Mouse (Mus musculus): ENCODE data around the gene Flii. TPM values are rescaled to one million over a fixed set of nuclear protein-coding genes. Genes with fewer than 3 reads are reported as not detected.

Flii gene
- polyA plus RNA-seq, 1 experiment from 2014 or later, result 75.1 TPM

DNA sequence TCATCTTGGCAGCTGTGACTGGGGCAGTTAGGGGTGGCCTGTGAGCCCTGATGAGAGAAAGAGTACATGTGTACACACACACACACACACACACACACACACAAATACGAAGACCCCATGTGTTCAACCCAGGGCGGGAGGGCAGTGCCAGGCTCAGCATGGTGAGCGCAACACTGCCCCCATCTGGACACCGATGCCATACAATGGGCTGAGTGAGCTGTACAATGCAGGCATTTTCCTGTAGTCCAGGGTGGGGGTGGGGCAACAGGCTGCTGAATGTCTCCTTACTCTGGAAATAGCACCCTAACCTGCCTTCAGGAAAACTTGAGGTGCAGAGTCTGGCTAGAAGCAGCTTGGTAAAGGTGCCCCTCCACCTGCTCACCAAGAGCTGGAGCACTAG, 23.9 kb downstream of the Flii start:
- Histone ChIP-seq H3K4me1 (ENCODE audit: control insufficient read depth, insufficient read depth, low read length) (peaks cover 22% of the 10 kb centered on the region), H3K9me3 (ENCODE audit: control insufficient read depth, low read length) (no peaks in the 10 kb centered on the region), H3K36me3 (ENCODE audit: control insufficient read depth, insufficient read depth, low read length) (peaks cover 22% of the 10 kb centered on the region), H3K4me2 (ENCODE audit: low read depth) (no peak overlapping the region), H3K4me3 (ENCODE audit: low read depth, low read length) (no peak overlapping the region), H3K27ac (ENCODE audit: low read depth, low read length) (no peak overlapping the region), H3K27me3 (ENCODE audit: control insufficient read depth, insufficient read depth, low read length) (no peaks in the 10 kb centered on the region), H3K9ac (ENCODE audit: low read length) (no peak overlapping the region)
- ATAC-seq (ENCODE audit: insufficient read depth, low FRiP score, low TSS enrichment) (no peak), DNase-seq (ENCODE audit: low spot score) (peak; percentile 84)
- WGBS, result 37% methylated on average over 4 of the region's 4 CpGs

DNA sequence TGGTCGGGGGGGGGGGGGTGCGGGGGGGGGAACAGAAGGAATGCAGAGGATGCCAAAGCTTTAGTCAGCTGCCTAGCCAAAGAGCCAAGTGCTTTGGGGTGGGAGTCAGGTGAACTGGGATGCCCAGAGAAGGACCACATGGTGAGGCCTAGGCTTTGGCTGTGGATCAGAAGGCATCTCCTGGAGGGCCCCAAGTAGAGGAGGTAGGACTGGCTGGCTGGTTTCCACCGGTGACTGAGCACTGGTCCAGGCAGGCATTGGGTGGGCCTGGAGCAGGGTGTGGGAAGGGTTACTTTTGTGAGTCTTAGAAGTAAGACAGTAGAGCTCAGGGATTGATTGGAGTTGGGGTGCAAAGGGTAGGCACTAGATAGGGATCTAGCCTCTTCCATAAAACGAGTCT, 25.5 kb downstream of the Flii start:
- Histone ChIP-seq H3K36me3 (ENCODE audit: control insufficient read depth, insufficient read depth, low read length) (peaks cover 11% of the 10 kb centered on the region), H3K4me1 (ENCODE audit: control insufficient read depth, insufficient read depth, low read length) (peaks cover 22% of the 10 kb centered on the region), H3K4me3 (ENCODE audit: low read depth, low read length) (no peak overlapping the region), H3K9me3 (ENCODE audit: control insufficient read depth, low read length) (no peaks in the 10 kb centered on the region), H3K9ac (ENCODE audit: low read length) (no peak overlapping the region), H3K27me3 (ENCODE audit: control insufficient read depth, insufficient read depth, low read length) (no peaks in the 10 kb centered on the region), H3K27ac (ENCODE audit: low read depth, low read length) (no peak overlapping the region), H3K4me2 (ENCODE audit: low read depth) (no peak overlapping the region)
- ATAC-seq (ENCODE audit: insufficient read depth, low FRiP score, low TSS enrichment) (no peak), DNase-seq (ENCODE audit: low spot score) (no peak)
- 92% methylated on average over 4 of the region's 4 CpGs for WGBS

DNA sequence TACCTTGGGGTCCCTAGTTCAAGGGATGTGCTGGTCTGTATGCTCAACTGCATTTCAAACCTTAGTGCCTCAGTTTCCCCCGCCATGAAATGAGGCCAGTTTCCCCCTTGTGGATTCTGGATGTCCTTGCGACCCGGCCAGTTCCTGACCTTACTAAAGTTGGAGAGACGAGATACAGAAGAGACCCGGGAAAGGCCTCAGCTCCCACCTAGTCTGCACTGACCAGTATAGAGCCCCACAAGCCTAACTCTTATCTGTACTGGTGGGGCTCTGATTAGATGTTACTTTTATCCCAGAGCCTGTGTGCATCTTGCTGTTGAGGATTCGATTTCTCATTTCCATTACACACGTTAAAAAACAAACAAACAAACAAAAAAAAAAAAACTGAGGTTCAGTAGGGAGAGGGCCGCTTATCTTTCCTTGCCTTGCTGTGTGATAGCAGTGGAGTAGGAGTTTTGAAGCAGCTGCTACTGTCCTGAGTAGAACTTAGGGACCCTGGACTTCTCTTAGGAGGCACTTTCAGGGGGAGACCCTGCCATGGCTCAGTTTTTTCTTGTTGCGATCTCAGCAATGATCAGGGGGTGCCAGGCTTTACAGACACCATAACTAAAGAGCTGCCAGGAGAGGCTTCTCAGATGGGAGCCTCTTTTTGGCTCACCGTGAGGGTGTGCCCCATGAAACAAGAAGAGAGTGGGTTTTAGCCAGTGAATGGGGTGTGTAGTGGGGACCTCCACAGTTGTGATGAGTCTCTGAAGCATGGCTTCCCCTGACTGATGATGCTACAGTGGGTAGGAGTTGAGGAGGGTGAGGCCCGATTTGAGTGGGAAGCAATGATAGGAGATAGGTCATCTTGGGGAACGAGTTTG, 26.5 kb downstream of the Flii start:
- no peak overlapping the region; the same call in 1 of the 2 replicates for H3K27ac ChIP-seq (ENCODE audit: low read depth, low read length)
- no peaks in the 10 kb centered on the region for H3K27me3 ChIP-seq (ENCODE audit: control insufficient read depth, insufficient read depth, low read length)
- H3K4me2 ChIP-seq (ENCODE audit: low read depth), result peak overlapping the region; percentile 75
- no peak for DNase-seq (ENCODE audit: low spot score)
- H3K4me1 ChIP-seq (ENCODE audit: control insufficient read depth, insufficient read depth, low read length), result peaks cover 22% of the 10 kb centered on the region
- 31% methylated on average over 12 of the region's 12 CpGs for WGBS
- peak overlapping the region; percentile 88 for H3K4me3 ChIP-seq (ENCODE audit: low read depth, low read length)
- peak overlapping the region; percentile 88 for H3K9ac ChIP-seq (ENCODE audit: low read length)
- no peaks in the 10 kb centered on the region for H3K9me3 ChIP-seq (ENCODE audit: control insufficient read depth, low read length)
- H3K36me3 ChIP-seq (ENCODE audit: control insufficient read depth, insufficient read depth, low read length), result peaks cover 6% of the 10 kb centered on the region; the same call in 1 of the 2 replicates
- no peak for ATAC-seq (ENCODE audit: insufficient read depth, low FRiP score, low TSS enrichment)

DNA sequence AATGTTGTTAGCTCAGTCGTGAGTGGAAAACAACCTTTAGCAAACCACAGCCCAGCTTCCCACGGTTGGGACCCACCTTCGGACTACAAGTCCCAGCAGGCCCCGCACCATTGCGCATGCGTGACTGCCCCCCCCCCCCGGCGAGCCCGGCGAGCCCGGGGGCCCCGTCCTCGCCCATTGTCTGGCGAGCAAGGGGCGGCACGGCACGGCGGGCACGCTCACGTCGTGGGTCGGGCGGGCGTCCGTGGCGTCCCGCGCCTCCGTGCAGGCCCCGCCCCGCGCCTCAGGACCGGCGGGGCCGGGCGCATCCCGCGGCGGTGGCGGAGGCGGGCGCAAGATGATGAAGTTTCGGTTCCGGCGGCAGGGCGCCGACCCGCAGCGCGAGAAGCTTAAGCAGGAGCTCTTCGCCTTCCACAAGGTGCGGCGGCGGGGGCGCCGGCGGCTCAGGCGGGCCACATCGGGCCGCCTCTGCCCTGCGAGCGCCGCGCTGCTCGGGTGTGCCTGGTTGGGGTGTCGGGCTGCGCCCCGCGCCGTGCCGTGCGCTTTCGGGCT, 27.5 kb downstream of the Flii start, which contains the start of gene Llgl1:
Gene Llgl1, plus strand, starts transcription at position 200 of the 552 bp plus-strand sequence.
- Histone ChIP-seq H3K4me2 (ENCODE audit: low read depth) (peak within 1 kb of the TSS; percentile 75), H3K27me3 (ENCODE audit: control insufficient read depth, insufficient read depth, low read length) (no peaks in the 10 kb centered on the region), H3K36me3 (ENCODE audit: control insufficient read depth, insufficient read depth, low read length) (0 out of 2 replicates have a peak, but pooled peaks cover 3% of the 10 kb centered on the region), H3K4me1 (ENCODE audit: control insufficient read depth, insufficient read depth, low read length) (peaks cover 22% of the 10 kb centered on the region), H3K27ac (ENCODE audit: low read depth, low read length) (peak within 1 kb of the TSS; percentile 89), H3K4me3 (ENCODE audit: low read depth, low read length) (peak within 1 kb of the TSS; percentile 88), H3K9ac (ENCODE audit: low read length) (peak within 1 kb of the TSS; percentile 88), H3K9me3 (ENCODE audit: control insufficient read depth, low read length) (no peaks in the 10 kb centered on the region)
- DNase-seq (ENCODE audit: low spot score) (peak; percentile 97), ATAC-seq (ENCODE audit: insufficient read depth, low FRiP score, low TSS enrichment) (peak; percentile 77)
- under 1% methylated on average over 53 of the region's 73 CpGs for WGBS

DNA sequence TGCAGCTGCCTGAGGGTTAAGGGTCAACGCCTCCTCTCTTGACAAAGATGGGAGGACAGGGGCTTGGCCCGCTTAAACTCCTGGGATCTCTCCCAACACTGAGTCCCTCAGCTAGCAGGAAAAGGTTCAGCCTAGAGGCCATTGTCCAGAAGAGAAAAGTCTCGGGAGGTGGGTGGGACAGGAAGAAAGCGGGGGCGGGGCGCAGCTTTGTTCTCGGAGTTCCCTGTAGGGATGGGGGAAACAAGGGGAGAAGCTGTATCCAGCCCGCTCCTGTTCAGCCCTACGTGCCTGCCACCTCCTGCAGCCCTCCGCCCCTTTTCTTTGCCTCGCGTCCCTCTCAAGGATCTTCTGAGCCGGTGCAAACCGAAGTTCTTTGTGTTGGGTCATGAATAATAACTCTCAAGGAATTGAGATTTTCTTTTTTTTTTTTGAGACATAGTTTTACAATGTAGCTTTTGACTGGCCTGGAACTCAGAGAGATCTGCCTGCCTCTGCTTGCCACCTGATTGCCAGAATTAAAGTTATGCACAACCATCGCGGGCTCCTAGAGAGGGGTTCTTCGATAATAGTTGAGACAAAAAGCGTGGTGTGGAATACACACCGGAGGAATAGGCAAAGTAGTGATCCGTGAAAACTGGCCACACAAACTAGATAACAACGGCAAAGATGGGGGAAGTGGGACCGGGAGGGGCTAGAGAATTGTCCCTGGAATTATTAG, 28.1 kb downstream of the Flii start:
- peak; percentile 82 for DNase-seq (ENCODE audit: low spot score)
- Histone ChIP-seq H3K27ac (ENCODE audit: low read depth, low read length) (peak overlapping the region; percentile 89), H3K4me1 (ENCODE audit: control insufficient read depth, insufficient read depth, low read length) (peaks cover 22% of the 10 kb centered on the region), H3K4me3 (ENCODE audit: low read depth, low read length) (peak overlapping the region; percentile 88), H3K9me3 (ENCODE audit: control insufficient read depth, low read length) (no peaks in the 10 kb centered on the region), H3K36me3 (ENCODE audit: control insufficient read depth, insufficient read depth, low read length) (no peaks in the 10 kb centered on the region), H3K4me2 (ENCODE audit: low read depth) (peak overlapping the region; percentile 56), H3K9ac (ENCODE audit: low read length) (peak overlapping the region; percentile 88), H3K27me3 (ENCODE audit: control insufficient read depth, insufficient read depth, low read length) (no peaks in the 10 kb centered on the region)
- peak; percentile 48 for ATAC-seq (ENCODE audit: insufficient read depth, low FRiP score, low TSS enrichment)
- WGBS, result 2% methylated on average over 22 of the region's 22 CpGs

DNA sequence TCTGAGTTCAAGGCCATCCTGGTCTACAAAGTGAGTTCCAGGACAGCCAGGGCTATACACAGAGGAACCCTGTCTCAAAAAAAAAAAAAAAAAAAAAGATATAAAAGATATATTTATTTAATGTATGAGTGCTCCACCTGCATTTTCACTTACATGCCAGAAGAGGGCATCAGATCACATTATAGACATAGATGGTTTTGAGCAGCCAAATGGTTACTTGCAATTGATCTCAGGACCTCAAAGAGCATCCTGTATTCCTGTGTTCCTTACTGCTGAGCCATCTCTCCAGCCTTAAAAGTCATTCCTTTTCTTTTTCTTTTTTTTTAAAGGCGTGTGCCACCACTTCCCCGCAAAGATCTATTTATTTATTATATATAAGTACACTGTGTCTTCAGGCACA, 29.5 kb downstream of the Flii start:
- Histone ChIP-seq H3K4me3 (ENCODE audit: low read depth, low read length) (no peak overlapping the region), H3K9ac (ENCODE audit: low read length) (no peak overlapping the region), H3K27ac (ENCODE audit: low read depth, low read length) (no peak overlapping the region), H3K4me1 (ENCODE audit: control insufficient read depth, insufficient read depth, low read length) (peaks cover 20% of the 10 kb centered on the region), H3K27me3 (ENCODE audit: control insufficient read depth, insufficient read depth, low read length) (no peaks in the 10 kb centered on the region), H3K4me2 (ENCODE audit: low read depth) (no peak overlapping the region), H3K36me3 (ENCODE audit: control insufficient read depth, insufficient read depth, low read length) (no peaks in the 10 kb centered on the region), H3K9me3 (ENCODE audit: control insufficient read depth, low read length) (no peaks in the 10 kb centered on the region)
- ATAC-seq (ENCODE audit: insufficient read depth, low FRiP score, low TSS enrichment), result no peak
- DNase-seq (ENCODE audit: low spot score), result no peak
- 72% methylated on average over 2 of the region's 2 CpGs for WGBS

DNA sequence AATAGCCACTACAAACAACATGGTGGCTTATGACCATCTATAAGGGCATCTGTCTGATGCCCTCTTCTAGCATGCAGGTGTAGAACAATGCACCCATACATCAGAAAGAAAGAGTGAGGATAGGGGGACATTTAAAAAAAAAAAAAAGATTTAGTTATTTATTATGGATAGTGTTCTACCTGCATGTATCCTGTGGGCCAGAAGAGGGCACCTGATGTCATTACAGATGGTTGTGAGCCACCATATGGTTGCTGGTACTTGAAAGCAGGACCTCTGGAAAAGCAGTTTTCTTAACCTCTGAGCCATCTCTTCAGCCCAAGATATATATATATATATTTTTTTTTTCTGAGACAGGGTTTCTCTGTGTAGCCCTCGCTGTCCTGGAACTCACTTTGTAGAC, 30.9 kb downstream of the Flii start:
- no peak overlapping the region for H3K4me2 ChIP-seq (ENCODE audit: low read depth)
- ATAC-seq (ENCODE audit: insufficient read depth, low FRiP score, low TSS enrichment) (no peak), DNase-seq (ENCODE audit: low spot score) (no peak)
- no peaks in the 10 kb centered on the region for H3K9me3 ChIP-seq (ENCODE audit: control insufficient read depth, low read length)
- peaks cover 16% of the 10 kb centered on the region for H3K4me1 ChIP-seq (ENCODE audit: control insufficient read depth, insufficient read depth, low read length)
- H3K27ac ChIP-seq (ENCODE audit: low read depth, low read length), result no peak overlapping the region
- no peaks in the 10 kb centered on the region for H3K36me3 ChIP-seq (ENCODE audit: control insufficient read depth, insufficient read depth, low read length)
- 55% methylated on average over 1 of the region's 1 CpGs for WGBS
- no peaks in the 10 kb centered on the region for H3K27me3 ChIP-seq (ENCODE audit: control insufficient read depth, insufficient read depth, low read length)
- H3K4me3 ChIP-seq (ENCODE audit: low read depth, low read length), result no peak overlapping the region
- H3K9ac ChIP-seq (ENCODE audit: low read length), result no peak overlapping the region
